In genomic region chr7:36696406-36697117, GRCm38 (mm10) we compare ENCODE assay signal across 8 mouse cellular contexts. TPM values are rescaled to one million over a fixed set of nuclear protein-coding genes. Genes with fewer than 3 reads are reported as not detected.
A peak's percentile ranks its signal among the peaks of the same experiment; 100 is the strongest.
DNase-seq lines count a peak whose midpoint lies in the region; ATAC-seq and TF ChIP-seq lines count a peak whose summit lies in the region.

No protein-coding gene starts in this region.

- H3K9ac ChIP-seq in hindbrain, embryonic 15.5 days: peak overlapping the region; percentile 80
- H3K9ac ChIP-seq in limb, embryonic 14.5 days (ENCODE audit: low read depth, low read length, severe bottlenecking): peak overlapping the region; percentile 75
- H3K9ac ChIP-seq in midbrain, embryonic 13.5 days (replicated peaks): peak overlapping the region; percentile 82

- H3K36me3 ChIP-seq in hindbrain, embryonic 15.5 days: no peaks in the 10 kb centered on the region
- no peaks in the 10 kb centered on the region for H3K36me3 ChIP-seq in limb, embryonic 14.5 days (ENCODE audit: control insufficient read depth, insufficient read depth, low read length)
- no peaks in the 10 kb centered on the region for H3K36me3 ChIP-seq in midbrain, embryonic 13.5 days
- H3K36me3 ChIP-seq in testis, adult 2 months (ENCODE audit: control insufficient read depth, insufficient read depth, low read length): no peaks in the 10 kb centered on the region

- peaks cover 39% of the 10 kb centered on the region for H3K4me1 ChIP-seq in hindbrain, embryonic 15.5 days (replicated peaks)
- 0 out of 2 replicates have a peak, but pooled peaks cover 11% of the 10 kb centered on the region for H3K4me1 ChIP-seq in limb, embryonic 14.5 days (ENCODE audit: control insufficient read depth, insufficient read depth, low read length)
- peaks cover 38% of the 10 kb centered on the region for H3K4me1 ChIP-seq in midbrain, embryonic 13.5 days (replicated peaks)
- H3K4me1 ChIP-seq in testis, adult 2 months (ENCODE audit: control insufficient read depth, insufficient read depth, low read length): peaks cover 14% of the 10 kb centered on the region

- intact Hi-C loops in left cerebral cortex, adult 2 months (cut with DNase I): loop anchor here (2.0 to 10.0 kb wide), 6 partner anchors 216 to 874 kb away; no protein-coding TSS in a partner anchor
- intact Hi-C loops in gastrocnemius, postnatal 14 days (cut with DNase I; ENCODE audit: low total_unique reads): no loop called here

- ATAC-seq in hindbrain, embryonic 15.5 days (ENCODE audit: low FRiP score, low read depth): peak; percentile 15
- ATAC-seq in limb, embryonic 14.5 days (ENCODE audit: low FRiP score, low read depth): peak; percentile 1; the same call in 1 of the 2 replicates
- ATAC-seq in midbrain, embryonic 13.5 days: peak; percentile 49

- no peaks in the 10 kb centered on the region for H3K9me3 ChIP-seq in hindbrain, embryonic 15.5 days
- no peaks in the 10 kb centered on the region for H3K9me3 ChIP-seq in limb, embryonic 14.5 days (ENCODE audit: control insufficient read depth, low read length)
- H3K9me3 ChIP-seq in midbrain, embryonic 13.5 days: no peaks in the 10 kb centered on the region

- TF ChIP-seq POLR2A in limb, embryonic 14.5 days (IDR thresholded peaks at IDR 0.05; ENCODE audit: borderline replicate concordance, extremely low read depth, insufficient read depth, insufficient read length): no peak
- TF ChIP-seq POLR2A in testis, adult 2 months (IDR thresholded peaks at IDR 0.05; ENCODE audit: control insufficient read depth, low read depth, low read length): no peak

- WGBS in hindbrain, embryonic 15.5 days: under 1% methylated on average over 61 of the region's 62 CpGs
- WGBS in limb, embryonic 14.5 days: 2% methylated on average over 41 of the region's 62 CpGs
- WGBS in midbrain, embryonic 13.5 days: under 1% methylated on average over 62 of the region's 62 CpGs

- peak; percentile 71 to 75 for DNase-seq in left cerebral cortex, adult 2 months (ENCODE audit: extremely low spot score in 1 of 2, low spot score in 2 of 2)
- DNase-seq in left cerebral cortex, adult 8-10 months (ENCODE audit: low spot score in 2 of 2): no peak
- peak; percentile 69 to 78 for DNase-seq in cerebellum, postnatal 14 days
- peak; percentile 74 for DNase-seq in gastrocnemius, postnatal 14 days
- DNase-seq in limb, embryonic 14.5 days (ENCODE audit: low spot score): peak; percentile 73

- TF ChIP-seq CTCF in left cerebral cortex, adult 2 months (IDR thresholded peaks at IDR 0.05): no peak
- TF ChIP-seq CTCF in testis, adult 2 months (IDR thresholded peaks at IDR 0.05; ENCODE audit: control insufficient read depth, insufficient read depth, insufficient replicate concordance, low read depth, low read length): no peak

- H3K27me3 ChIP-seq in hindbrain, embryonic 15.5 days: peaks cover 16% of the 10 kb centered on the region
- peaks cover 44% of the 10 kb centered on the region for H3K27me3 ChIP-seq in limb, embryonic 14.5 days (ENCODE audit: control insufficient read depth, insufficient read depth, low read length)
- peaks cover 49% of the 10 kb centered on the region for H3K27me3 ChIP-seq in midbrain, embryonic 13.5 days
- peaks cover under 1% of the 10 kb centered on the region; the same call in 1 of the 2 replicates for H3K27me3 ChIP-seq in testis, adult 2 months (ENCODE audit: control insufficient read depth, insufficient read depth, low read length)

- peak overlapping the region; percentile 97 for H3K4me2 ChIP-seq in hindbrain, embryonic 15.5 days
- peak overlapping the region; percentile 99 for H3K4me2 ChIP-seq in limb, embryonic 14.5 days (replicated peaks; ENCODE audit: low read depth, low read length, severe bottlenecking)
- H3K4me2 ChIP-seq in midbrain, embryonic 13.5 days (replicated peaks): peak overlapping the region; percentile 97

- peak overlapping the region; percentile 96 for H3K4me3 ChIP-seq in left cerebral cortex, adult 2 months
- peak overlapping the region; percentile 87 for H3K4me3 ChIP-seq in hindbrain, embryonic 15.5 days
- peak overlapping the region; percentile 82 for H3K4me3 ChIP-seq in limb, embryonic 14.5 days (replicated peaks; ENCODE audit: low read length)
- peak overlapping the region; percentile 82 for H3K4me3 ChIP-seq in midbrain, embryonic 13.5 days (replicated peaks)
- H3K4me3 ChIP-seq in testis, adult 2 months (ENCODE audit: control insufficient read depth, low read depth, low read length): peak overlapping the region; percentile 68

- H3K27ac ChIP-seq in left cerebral cortex, adult 2 months: peak overlapping the region; percentile 95
- H3K27ac ChIP-seq in hindbrain, embryonic 15.5 days (replicated peaks): peak overlapping the region; percentile 92
- H3K27ac ChIP-seq in limb, embryonic 14.5 days (replicated peaks; ENCODE audit: low read depth, low read length): peak overlapping the region; percentile 79
- H3K27ac ChIP-seq in midbrain, embryonic 13.5 days: peak overlapping the region; percentile 83
- no peak overlapping the region for H3K27ac ChIP-seq in testis, adult 2 months (ENCODE audit: control insufficient read depth, insufficient read depth, low read depth, low read length)

RNA-seq across cellular contexts. Expression of gene Tshz3, which starts 1.4 kb away (rescaled TPM):
- 10 to 100 TPM; 43.0 to 53.4 TPM for total RNA-seq in left cerebral cortex, adult 2 months (2021)
- total RNA-seq in left cerebral cortex, adult 8-10 months (2022): 10 to 100 TPM; 43.1 to 48.9 (median 45.9) TPM
- 1 to 10 TPM; 5.0 to 5.3 TPM for total RNA-seq in gastrocnemius, postnatal 14 days (2021)
- 27.4 and 35.8 TPM in 2 replicates for polyA plus RNA-seq in hindbrain, embryonic 15.5 days (2015; fragmentation: Nextera tagmentation; extraction: Ambion mirVana)
- polyA plus RNA-seq in limb, embryonic 14.5 days (2012; rRNA removed): 13.9 and 14.3 TPM in 2 replicates
- polyA plus RNA-seq in limb, embryonic 14.5 days (2014; fragmentation: Nextera tagmentation; extraction: Ambion mirVana): 10.4 and 10.8 TPM in 2 replicates
- polyA plus RNA-seq in midbrain, embryonic 13.5 days (2015; fragmentation: Nextera tagmentation; extraction: Ambion mirVana): 7.9 and 9.1 TPM in 2 replicates
- 0.31 and 0.43 TPM in 2 replicates for polyA plus RNA-seq in testis, adult 2 months (2012; rRNA removed)

Comparison
In these comparisons a context has a peak if more than half of its experiments do, and no peak if none do; other contexts are left out.
1. DNase-seq: peak in left cerebral cortex, adult 2 months (2 of 2), cerebellum, postnatal 14 days (2 of 2), gastrocnemius, postnatal 14 days (single experiment) and limb, embryonic 14.5 days (single experiment); none in left cerebral cortex, adult 8-10 months (0 of 2).
2. Peak in every context shown above with its lines, with median percentiles within 50 percentile points of each other: H3K4me3 ChIP-seq, ATAC-seq, H3K4me2 ChIP-seq and H3K9ac ChIP-seq.